Mouse (Mus musculus) lung, embryonic 14.5 days (tissue): Measurements from ENCODE around the gene Gphn. TPM values are rescaled to one million over a fixed set of nuclear protein-coding genes. Genes with fewer than 3 reads are reported as not detected.

Source experiments
- ATAC-seq: fragments of 200-750 bp; cut with Nextera tagmentation; 2 replicates; pipeline ENCODE4 v1.8.0; 2017; ENCODE audit warnings: mild to moderate bottlenecking, moderate TSS enrichment, moderate library complexity; ENCODE audit not compliant: insufficient read depth
- DNase-seq: peaks from one replicate; pipeline ENCODE4 v3.0.0-alpha.2; 2015
- H3K27ac ChIP-seq: fragments of 300-500 bp; sonication (generic); 2 replicates; pipeline ENCODE4 v1.5.1; 2014; ENCODE audit warnings: low read depth, mild to moderate bottlenecking, moderate library complexity
- H3K27me3 ChIP-seq: fragments of 300-500 bp; sonication (generic); 2 replicates; pipeline ENCODE4 v1.6.1; 2014; ENCODE audit warnings: low read length, control low read depth; ENCODE audit not compliant: insufficient read depth
- H3K36me3 ChIP-seq: fragments of 300-500 bp; sonication (generic); 2 replicates; pipeline ENCODE4 v1.6.1; 2014; ENCODE audit warnings: control low read depth; ENCODE audit not compliant: insufficient read depth
- H3K4me1 ChIP-seq: fragments of 300-500 bp; sonication (generic); 2 replicates; pipeline ENCODE4 v1.6.1; 2014; ENCODE audit warnings: antibody characterized with exemption, control low read depth; ENCODE audit not compliant: insufficient read depth
- H3K4me2 ChIP-seq: fragments of 300-500 bp; sonication (generic); 2 replicates; pipeline ENCODE4 v1.6.1; 2014; ENCODE audit warnings: mild to moderate bottlenecking
- H3K4me3 ChIP-seq: fragments of 300-500 bp; sonication (generic); 2 replicates; pipeline ENCODE4 v1.5.1; 2014; ENCODE audit warnings: low read depth, low read length
- H3K9ac ChIP-seq: fragments of 300-500 bp; sonication (generic); 2 replicates; pipeline ENCODE4 v1.6.1; 2014
- H3K9me3 ChIP-seq: fragments of 300-500 bp; sonication (generic); 2 replicates; pipeline ENCODE4 v1.6.1; 2016; ENCODE audit warnings: low read depth, low read length, control low read depth
- CTCF ChIP-seq: IDR thresholded peaks from 2 replicates; pipeline ENCODE4 v1.5.1; 2016; ENCODE audit warnings: antibody characterized with exemption, low read depth
- WGBS: fragments of 180-500 bp; shearing (Covaris S2); extraction: QIAGEN DNeasy Blood & Tissue Kit; methylation state at CpG from one replicate; pipeline ENCODE4 v1.1.7; 2014; 5-methylcytosine and 5-hydroxymethylcytosine counted together
- polyA plus RNA-seq: library from polyadenylated mRNA; unstranded; fragments of >200 nt; fragmentation: Nextera tagmentation; extraction: Ambion mirVana; gene quantifications from 2 replicates; pipeline ENCODE4 v1.2.1, GENCODE M21; 2014

The Gphn gene
- polyA plus RNA-seq, 1 experiment from 2014 or later = 18.1 TPM

DNA sequence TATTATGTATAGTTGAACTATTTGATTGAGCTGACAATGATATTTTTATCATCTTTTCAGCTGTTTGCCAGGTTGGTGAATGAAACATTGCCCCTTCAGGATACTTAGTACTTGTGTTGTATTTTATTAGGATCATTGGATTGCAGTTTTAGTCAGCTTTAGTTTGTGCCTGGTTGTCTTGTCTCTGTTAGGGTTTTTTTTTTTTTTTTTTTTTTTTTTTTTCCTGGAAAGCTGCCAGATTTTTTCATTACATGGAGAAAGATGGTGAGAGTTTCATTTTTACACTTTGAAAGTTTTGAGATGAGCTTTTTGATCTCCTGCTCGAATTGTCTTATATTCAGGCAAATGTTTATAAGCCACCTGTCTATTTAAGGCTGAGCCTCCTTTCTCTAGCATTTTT, 22.2 kb downstream of the Gphn start:
- DNase-seq (peak; percentile 58), ATAC-seq (no peak)
- WGBS = 36% methylated on average over 1 of the region's 1 CpGs
- Histone ChIP-seq H3K4me1 (no peaks in the 10 kb centered on the region), H3K36me3 (no peaks in the 10 kb centered on the region), H3K9ac (no peak overlapping the region), H3K27ac (no peak overlapping the region), H3K4me2 (no peak overlapping the region), H3K9me3 (no peaks in the 10 kb centered on the region), H3K4me3 (no peak overlapping the region), H3K27me3 (no peaks in the 10 kb centered on the region)
- TF ChIP-seq CTCF = no peak

DNA sequence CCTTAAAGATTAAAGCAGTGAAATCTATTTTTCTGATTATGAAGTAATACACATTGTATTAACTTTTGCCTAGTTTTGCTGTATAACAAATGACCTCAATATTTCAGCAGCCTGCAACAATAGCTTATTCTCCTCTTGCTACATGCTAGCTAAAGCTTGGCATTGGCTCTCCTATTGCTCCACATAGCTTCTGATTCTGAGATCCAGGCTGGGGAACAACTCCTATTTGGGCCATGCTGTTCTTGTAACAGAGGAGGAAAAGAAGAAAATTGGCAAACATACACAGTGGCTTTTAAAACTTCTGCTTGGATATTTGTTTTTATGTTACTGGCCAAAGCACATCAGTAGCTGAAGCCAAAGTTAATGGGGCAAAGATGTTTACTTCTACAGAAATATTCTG, 23.0 kb downstream of the Gphn start:
- ATAC-seq (no peak), DNase-seq (peak; percentile 28)
- Histone ChIP-seq H3K27me3 (no peaks in the 10 kb centered on the region), H3K4me3 (no peak overlapping the region), H3K9ac (no peak overlapping the region), H3K4me1 (no peaks in the 10 kb centered on the region), H3K27ac (no peak overlapping the region), H3K9me3 (no peaks in the 10 kb centered on the region), H3K4me2 (no peak overlapping the region), H3K36me3 (no peaks in the 10 kb centered on the region)
- no peak for TF ChIP-seq CTCF

DNA sequence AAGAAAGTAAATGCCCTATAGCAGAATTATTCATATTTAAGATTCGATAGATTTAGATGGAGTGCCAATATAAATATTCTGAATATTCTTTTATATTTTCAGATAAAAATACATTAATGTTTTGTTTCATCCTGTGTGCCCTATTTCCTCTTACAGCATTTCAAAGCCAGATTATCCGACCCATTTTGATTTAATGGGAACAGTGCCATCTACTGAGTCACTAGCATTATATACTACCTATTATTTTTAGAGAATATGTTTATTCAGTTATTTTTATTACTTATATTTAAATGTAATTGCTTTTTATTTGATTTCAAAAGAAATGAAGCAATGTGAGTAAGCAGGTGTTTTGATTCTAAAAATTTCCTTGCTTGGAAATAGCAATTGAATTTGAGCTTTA, 51.2 kb downstream of the Gphn start:
- 59% methylated on average over 2 of the region's 2 CpGs for WGBS
- H3K27me3 ChIP-seq = no peaks in the 10 kb centered on the region
- peak; percentile 51 for DNase-seq

DNA sequence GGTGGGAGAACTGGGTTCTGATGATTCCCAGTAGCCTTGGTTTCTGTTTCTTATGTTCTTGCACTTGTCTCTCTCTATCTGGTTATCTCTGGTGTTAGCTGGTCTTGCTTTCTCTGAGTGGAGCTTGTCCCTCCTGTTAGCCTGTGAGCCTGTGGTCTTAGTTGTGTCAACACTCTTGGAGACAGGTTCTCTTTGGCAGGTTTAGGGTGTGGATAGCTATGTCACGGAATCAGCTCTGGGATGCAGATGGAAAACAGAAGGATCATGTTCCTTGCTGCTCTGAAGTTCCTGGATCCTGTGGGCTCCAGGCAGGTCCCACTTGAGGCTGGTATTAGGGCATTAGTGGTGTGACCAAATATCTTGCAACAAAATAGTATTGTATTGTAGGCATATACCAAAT, 64.2 kb downstream of the Gphn start:
- Histone ChIP-seq H3K27ac (no peak overlapping the region), H3K27me3 (no peaks in the 10 kb centered on the region), H3K4me3 (no peak overlapping the region), H3K4me1 (no peaks in the 10 kb centered on the region), H3K9ac (no peak overlapping the region), H3K36me3 (no peaks in the 10 kb centered on the region), H3K9me3 (no peaks in the 10 kb centered on the region), H3K4me2 (no peak overlapping the region)
- no peak for DNase-seq
- TF ChIP-seq CTCF = no peak
- no peak for ATAC-seq
- WGBS = 71% methylated on average over 1 of the region's 1 CpGs

More for the DNA sequence above, 51.2 kb downstream of the Gphn start:
- no peak for TF ChIP-seq CTCF
- H3K27ac ChIP-seq = no peak overlapping the region
- H3K9me3 ChIP-seq = no peaks in the 10 kb centered on the region
- H3K9ac ChIP-seq = no peak overlapping the region
- H3K4me1 ChIP-seq = no peaks in the 10 kb centered on the region
- ATAC-seq = no peak
- H3K4me2 ChIP-seq = no peak overlapping the region
- no peaks in the 10 kb centered on the region for H3K36me3 ChIP-seq
- no peak overlapping the region for H3K4me3 ChIP-seq

DNA sequence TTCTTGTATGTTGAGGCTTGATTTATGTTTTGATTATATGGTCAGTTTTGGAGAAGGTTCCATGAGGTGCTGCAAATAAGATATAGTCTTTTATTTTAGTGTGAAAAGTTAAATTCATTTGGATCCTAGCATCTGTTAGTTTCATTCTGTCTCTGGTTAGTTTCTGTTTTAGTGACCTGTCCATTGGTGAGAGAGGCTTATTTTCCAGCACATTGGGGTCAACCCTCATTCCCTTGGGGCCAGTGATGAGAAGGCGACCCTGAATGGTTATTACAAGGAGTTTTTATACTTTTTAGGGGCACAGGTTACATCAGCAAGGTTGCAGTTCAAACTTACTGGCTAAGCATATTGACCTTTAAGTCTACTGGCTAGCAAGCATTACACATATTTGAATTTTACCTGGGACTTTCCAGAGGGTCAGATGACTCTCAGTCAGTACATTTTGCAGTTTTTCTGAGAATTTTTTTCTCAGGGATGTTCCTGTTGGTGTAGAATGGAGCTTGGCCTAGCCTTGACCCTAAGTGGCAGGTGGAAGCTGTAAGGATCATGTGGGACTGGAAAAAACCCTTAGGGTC, 72.7 kb downstream of the Gphn start:
- no peaks in the 10 kb centered on the region for H3K27me3 ChIP-seq
- no peaks in the 10 kb centered on the region for H3K36me3 ChIP-seq
- 68% methylated on average over 1 of the region's 1 CpGs for WGBS
- no peak overlapping the region for H3K4me2 ChIP-seq
- H3K27ac ChIP-seq = no peak overlapping the region
- no peak for ATAC-seq
- no peak overlapping the region for H3K9ac ChIP-seq
- no peak for DNase-seq
- H3K9me3 ChIP-seq = no peaks in the 10 kb centered on the region
- H3K4me1 ChIP-seq = no peaks in the 10 kb centered on the region
- no peak overlapping the region for H3K4me3 ChIP-seq
- no peak for TF ChIP-seq CTCF

DNA sequence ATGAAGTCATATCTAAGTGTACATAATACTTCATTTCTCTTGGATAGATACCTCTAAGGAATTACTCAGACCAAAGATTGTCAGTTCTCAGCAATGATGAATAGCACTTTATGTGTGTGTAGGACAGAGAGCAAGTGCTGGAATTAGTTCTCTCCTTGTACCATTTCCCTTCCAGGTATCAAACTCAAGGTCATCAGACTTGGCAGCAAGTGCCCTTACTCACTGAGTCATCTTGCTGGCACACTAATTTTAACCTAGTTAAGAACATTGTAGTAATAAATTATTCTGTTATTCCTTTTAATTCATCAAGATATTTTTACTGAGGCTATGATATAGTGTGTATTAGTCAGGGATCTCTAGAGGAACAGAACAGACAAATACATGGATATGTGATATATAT, 88.9 kb downstream of the Gphn start:
- H3K27me3 ChIP-seq = no peaks in the 10 kb centered on the region
- H3K27ac ChIP-seq = no peak overlapping the region
- TF ChIP-seq CTCF = no peak
- H3K36me3 ChIP-seq = no peaks in the 10 kb centered on the region
- H3K4me2 ChIP-seq = no peak overlapping the region
- DNase-seq (no peak), ATAC-seq (no peak)
- H3K4me1 ChIP-seq = no peaks in the 10 kb centered on the region
- H3K9me3 ChIP-seq = no peaks in the 10 kb centered on the region
- H3K9ac ChIP-seq = no peak overlapping the region
- H3K4me3 ChIP-seq = no peak overlapping the region

DNA sequence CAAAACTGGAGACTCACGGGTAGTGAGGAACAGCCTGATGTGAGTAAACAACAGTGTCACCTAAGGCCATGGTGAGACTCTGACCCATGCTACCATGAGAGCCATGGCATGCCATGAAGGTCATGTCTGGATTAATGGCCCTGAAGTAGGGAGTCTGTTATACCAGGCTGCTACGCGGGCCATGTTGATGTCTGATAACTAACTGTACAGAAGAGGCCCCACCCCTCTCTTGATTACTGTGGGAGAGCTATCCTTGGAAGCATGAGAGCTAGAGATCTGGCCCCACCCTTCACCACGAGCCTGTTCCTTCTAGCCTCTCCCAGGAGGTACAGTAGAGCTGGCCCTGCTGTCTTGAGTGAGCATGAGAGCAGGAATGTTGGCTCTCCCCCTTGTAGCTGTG, 101.8 kb downstream of the Gphn start:
- no peak for TF ChIP-seq CTCF
- no peaks in the 10 kb centered on the region for H3K27me3 ChIP-seq
- 83% methylated on average over 4 of the region's 4 CpGs for WGBS
- H3K27ac ChIP-seq = no peak overlapping the region
- DNase-seq (no peak), ATAC-seq (no peak)
- H3K36me3 ChIP-seq = no peaks in the 10 kb centered on the region
- H3K9me3 ChIP-seq = no peaks in the 10 kb centered on the region
- H3K4me3 ChIP-seq = no peak overlapping the region
- no peaks in the 10 kb centered on the region for H3K4me1 ChIP-seq
- no peak overlapping the region for H3K4me2 ChIP-seq
- H3K9ac ChIP-seq = no peak overlapping the region; the same call in 1 of the 2 replicates

DNA sequence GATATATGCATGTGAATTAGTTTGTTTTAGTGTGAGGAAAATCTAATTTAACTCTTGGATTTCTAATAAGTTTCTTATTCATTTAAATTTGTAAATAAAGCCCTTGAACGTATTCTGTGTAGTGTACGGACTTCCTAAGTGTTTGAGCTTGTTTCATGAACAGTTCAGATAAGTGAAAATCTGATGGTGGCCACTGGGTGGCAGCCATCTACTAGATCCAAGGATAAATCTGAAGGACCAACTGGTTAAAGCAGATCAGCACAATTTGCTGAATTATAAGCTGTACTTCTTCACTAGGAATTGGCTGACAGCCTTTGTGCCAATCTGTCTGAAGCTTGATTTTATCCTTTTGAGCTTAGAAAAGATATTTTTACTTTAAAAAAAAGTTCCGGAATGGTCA, 105.9 kb downstream of the Gphn start:
- no peak overlapping the region for H3K4me2 ChIP-seq
- H3K4me3 ChIP-seq = no peak overlapping the region
- no peaks in the 10 kb centered on the region for H3K36me3 ChIP-seq
- peak; percentile 68 for TF ChIP-seq CTCF
- H3K9ac ChIP-seq = no peak overlapping the region
- ATAC-seq (peak; percentile 68; the same call in 1 of the 2 replicates), DNase-seq (peak; percentile 88)
- WGBS = 51% methylated on average over 3 of the region's 3 CpGs
- no peaks in the 10 kb centered on the region for H3K27me3 ChIP-seq
- no peak overlapping the region for H3K27ac ChIP-seq
- H3K4me1 ChIP-seq = no peaks in the 10 kb centered on the region
- no peaks in the 10 kb centered on the region for H3K9me3 ChIP-seq
